In the genomic region with DNA sequence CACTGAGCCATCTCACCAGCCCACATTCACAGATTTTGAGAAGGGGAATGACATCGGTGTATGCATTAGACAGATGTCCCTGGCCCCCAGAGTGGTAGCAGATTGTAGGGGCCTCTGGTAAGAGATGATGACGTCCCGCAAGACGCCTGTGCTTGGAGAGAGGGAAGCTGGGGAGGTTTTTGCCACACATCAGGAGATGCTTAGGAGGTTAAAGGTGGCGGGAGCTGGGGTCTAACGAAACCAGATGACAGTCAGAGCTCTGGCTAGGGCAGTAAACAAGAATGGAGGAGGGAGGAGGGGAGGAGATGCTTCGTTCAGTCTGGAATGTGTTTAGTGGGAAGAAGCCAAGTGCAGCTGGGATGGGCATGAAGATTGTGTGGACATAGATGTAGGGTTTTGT, we compare ENCODE assay signal across 13 mouse cellular contexts.
"Had no signal": no experiment of that assay in that cellular context is flagged by ENCODE, and none has a peak within 500 bp of the region (broad histone marks: within the 10 kb centered on the region; RNA-seq: fewer than 3 reads in every experiment).

No protein-coding gene starts in this region.

- H3K27ac ChIP-seq: kidney, embryonic 15.5 days; left cerebral cortex, adult 2 months; limb, embryonic 12.5 days; liver, embryonic 14.5 days; midbrain, embryonic 15.5 days; neural tube, embryonic 12.5 days had no signal

- ATAC-seq: midbrain, embryonic 15.5 days had no signal

- H3K4me3 ChIP-seq: kidney, embryonic 15.5 days; left cerebral cortex, adult 2 months; limb, embryonic 12.5 days; midbrain, embryonic 15.5 days; neural tube, embryonic 12.5 days had no signal

- H3K9me3 ChIP-seq: kidney, embryonic 15.5 days; limb, embryonic 12.5 days; midbrain, embryonic 15.5 days; neural tube, embryonic 12.5 days had no signal

- DNase-seq: kidney, adult 18-20 months; liver; lung, adult 18-20 months; lung, postnatal 36 days; thymus, adult 18-20 months; thymus, postnatal 14 days had no signal

- H3K9ac ChIP-seq: kidney, embryonic 15.5 days; limb, embryonic 12.5 days; liver, embryonic 14.5 days; midbrain, embryonic 15.5 days; neural tube, embryonic 12.5 days had no signal

- H3K4me1 ChIP-seq: limb, embryonic 12.5 days; midbrain, embryonic 15.5 days; neural tube, embryonic 12.5 days had no signal

- H3K27me3 ChIP-seq: kidney, embryonic 15.5 days; limb, embryonic 12.5 days; midbrain, embryonic 15.5 days; neural tube, embryonic 12.5 days had no signal

- H3K4me2 ChIP-seq: kidney, embryonic 15.5 days; limb, embryonic 12.5 days; midbrain, embryonic 11.5 days; midbrain, embryonic 15.5 days; neural tube, embryonic 12.5 days had no signal
